Mouse (Mus musculus) spleen, adult 2 months (tissue): ENCODE measurements around the gene Ascl4.

Source experiments
- CTCF ChIP-seq: fragments of 200-500 bp; IDR thresholded peaks from 2 replicates; pipeline ENCODE4 v1.5.1; 2011; ENCODE audit warnings: mild to moderate bottlenecking, inconsistent platforms; ENCODE audit not compliant: insufficient read depth, insufficient read length, insufficient replicate concordance; ENCODE audit errors: extremely low read depth
- POLR2A ChIP-seq: fragments of 200-500 bp; IDR thresholded peaks from 2 replicates; pipeline ENCODE4 v1.6.1; 2011; ENCODE audit warnings: low read depth, low read length, inconsistent platforms

- TF ChIP-seq CTCF: no peak
- no peak for TF ChIP-seq POLR2A
These were observed 8.9 kb downstream of the Ascl4 start for GRCm38 (mm10) chr10:85936280-85936965.
